Mouse (Mus musculus) limb, embryonic 12.5 days (tissue): ENCODE measurements around the gene Vps53. TPM values are rescaled to one million over a fixed set of nuclear protein-coding genes. Genes with fewer than 3 reads are reported as not detected.
A peak's percentile ranks its signal among the peaks of the same experiment; 100 is the strongest.
"Not testable (repeated sequence)": the region's sequence is repeated elsewhere in the genome, so short reads cannot be mapped to it uniquely, and the experiment has no call there.

Experiments
- ATAC-seq: fragments of 200-750 bp; cut with Nextera tagmentation; 2 replicates; pipeline ENCODE4 v1.8.0; 2017; ENCODE audit warnings: low read depth, moderate TSS enrichment; ENCODE audit not compliant: insufficient number of reproducible peaks, insufficient read depth, low FRiP score, low TSS enrichment
- H3K27ac ChIP-seq: fragments of 300-500 bp; sonication (generic); 2 replicates; pipeline ENCODE4 v1.5.1; 2016; ENCODE audit warnings: mild to moderate bottlenecking, moderate library complexity
- H3K27me3 ChIP-seq: fragments of 300-500 bp; sonication (generic); 2 replicates; pipeline ENCODE4 v1.6.1; 2016; ENCODE audit warnings: mild to moderate bottlenecking, moderate library complexity
- H3K36me3 ChIP-seq: fragments of 300-500 bp; sonication (generic); 2 replicates; pipeline ENCODE4 v1.6.1; 2016; ENCODE audit warnings: mild to moderate bottlenecking, moderate library complexity
- H3K4me1 ChIP-seq: fragments of 300-500 bp; sonication (generic); replicated peaks from 2 replicates; pipeline ENCODE4 v1.6.1; 2016
- H3K4me2 ChIP-seq: fragments of 300-500 bp; sonication (generic); 2 replicates; pipeline ENCODE4 v1.6.1; 2016; ENCODE audit warnings: mild to moderate bottlenecking, moderate library complexity
- H3K4me3 ChIP-seq: fragments of 300-500 bp; sonication (generic); replicated peaks from 2 replicates; pipeline ENCODE4 v1.5.1; 2016; ENCODE audit warnings: mild to moderate bottlenecking
- H3K9ac ChIP-seq: fragments of 300-500 bp; sonication (generic); replicated peaks from 2 replicates; pipeline ENCODE4 v1.6.1; 2016; ENCODE audit warnings: mild to moderate bottlenecking, moderate library complexity
- H3K9me3 ChIP-seq: fragments of 300-500 bp; sonication (generic); 2 replicates; pipeline ENCODE4 v1.6.1; 2016; ENCODE audit warnings: mild to moderate bottlenecking, moderate library complexity
- WGBS: fragments of 180-500 bp; shearing (Covaris S2); methylation state at CpG from one replicate; pipeline ENCODE4 v1.1.7; 2016; 5-methylcytosine and 5-hydroxymethylcytosine counted together
- polyA plus RNA-seq: library from polyadenylated mRNA; unstranded; fragments of >200 nt; fragmentation: Nextera tagmentation; extraction: Ambion mirVana; gene quantifications from 2 replicates; pipeline ENCODE4 v1.2.1, GENCODE M21; 2016

Gene Vps53
- polyA plus RNA-seq, 1 experiment from 2014 or later = 39.1 TPM

GRCm38 (mm10) chr11:76009101-76009500, 170.3 kb downstream of the Vps53 start:
- Histone ChIP-seq H3K4me2 (no peak overlapping the region), H3K27ac (no peak overlapping the region), H3K36me3 (no peaks in the 10 kb centered on the region), H3K27me3 (no peaks in the 10 kb centered on the region), H3K4me1 (no peaks in the 10 kb centered on the region), H3K9me3 (no peaks in the 10 kb centered on the region), H3K9ac (no peak overlapping the region), H3K4me3 (no peak overlapping the region)
- 85% methylated on average over 6 of the region's 6 CpGs for WGBS
- ATAC-seq = no peak

- Histone ChIP-seq H3K4me1 (no peaks in the 10 kb centered on the region), H3K9ac (no peak overlapping the region), H3K4me2 (no peak overlapping the region), H3K36me3 (no peaks in the 10 kb centered on the region), H3K27me3 (no peaks in the 10 kb centered on the region), H3K4me3 (no peak overlapping the region), H3K27ac (no peak overlapping the region), H3K9me3 (no peaks in the 10 kb centered on the region)
- no peak for ATAC-seq
- WGBS = 74% methylated on average over 2 of the region's 2 CpGs
These were observed 171.3 kb downstream of the Vps53 start for GRCm38 (mm10) chr11:76008162-76008561.

- not testable (repeated sequence) for H3K4me2 ChIP-seq, H3K4me1 ChIP-seq, H3K9ac ChIP-seq, ATAC-seq, H3K27ac ChIP-seq, H3K4me3 ChIP-seq, H3K9me3 ChIP-seq, H3K36me3 ChIP-seq
- WGBS = 87% methylated on average over 7 of the region's 7 CpGs
- peaks cover 19% of the 10 kb centered on the region for H3K27me3 ChIP-seq
These were observed 175.2 kb downstream of the Vps53 start for GRCm38 (mm10) chr11:76004276-76004675.

GRCm38 (mm10) chr11:76001237-76001878, 178.1 kb downstream of the Vps53 start:
- 60% methylated on average over 3 of the region's 3 CpGs for WGBS
- H3K27ac ChIP-seq = no peak overlapping the region
- H3K4me2 ChIP-seq = no peak overlapping the region
- peaks cover 24% of the 10 kb centered on the region for H3K27me3 ChIP-seq
- H3K4me3 ChIP-seq = no peak overlapping the region
- no peaks in the 10 kb centered on the region for H3K9me3 ChIP-seq
- ATAC-seq = no peak
- H3K36me3 ChIP-seq = no peaks in the 10 kb centered on the region
- no peak overlapping the region for H3K9ac ChIP-seq
- H3K4me1 ChIP-seq = peaks cover 3% of the 10 kb centered on the region; the same call in 1 of the 2 replicates

- H3K4me3 ChIP-seq = no peak overlapping the region
- H3K4me1 ChIP-seq = peaks cover 3% of the 10 kb centered on the region; the same call in 1 of the 2 replicates
- no peak overlapping the region for H3K4me2 ChIP-seq
- no peak overlapping the region for H3K9ac ChIP-seq
- WGBS = 86% methylated on average over 5 of the region's 5 CpGs
- ATAC-seq = no peak
- H3K9me3 ChIP-seq = no peaks in the 10 kb centered on the region
- no peak overlapping the region for H3K27ac ChIP-seq
- H3K27me3 ChIP-seq = peaks cover 24% of the 10 kb centered on the region
- no peaks in the 10 kb centered on the region for H3K36me3 ChIP-seq
These were observed 178.7 kb downstream of the Vps53 start for GRCm38 (mm10) chr11:76000701-76001100.

- 12% methylated on average over 36 of the region's 36 CpGs for WGBS
- H3K27me3 ChIP-seq = peaks cover 24% of the 10 kb centered on the region
- H3K9me3 ChIP-seq = no peaks in the 10 kb centered on the region
- peak within 1 kb of the TSS; percentile 56 for H3K9ac ChIP-seq
- no peak within 1 kb of the TSS for H3K27ac ChIP-seq
- no peak for ATAC-seq
- H3K36me3 ChIP-seq = no peaks in the 10 kb centered on the region
- peak within 1 kb of the TSS; percentile 87 for H3K4me2 ChIP-seq
- peaks cover 3% of the 10 kb centered on the region; the same call in 1 of the 2 replicates for H3K4me1 ChIP-seq
- H3K4me3 ChIP-seq = peak within 1 kb of the TSS; percentile 54
These were observed 179.8 kb downstream of the Vps53 start, which contains the start of gene 1700016K19Rik for GRCm38 (mm10) chr11:75999440-76000155. 1700016K19Rik (plus strand) TSS chr11:75999912.

Other genes starting within 250 kb of the Vps53 start
- gene Rph3al, start 241.2 kb downstream of the Vps53 start, polyA plus RNA-seq = 2.3 and 3.0 TPM in 2 replicates
- gene 1700016K19Rik, start 179.7 kb downstream of the Vps53 start, polyA plus RNA-seq = 0.23 and 0.70 TPM in 2 replicates
- gene Rflnb, start 151.9 kb downstream of the Vps53 start, polyA plus RNA-seq = 50.9 and 54.0 TPM in 2 replicates
- gene Fam57a, start within 50 bp of the Vps53 start, polyA plus RNA-seq = 24.2 and 26.6 TPM in 2 replicates
- gene Dbil5, start 38.0 kb upstream of the Vps53 start, polyA plus RNA-seq = 0.95 and 1.0 TPM in 2 replicates
- 33.0 and 34.5 TPM in 2 replicates for gene Gemin4, start 38.0 kb upstream of the Vps53 start, polyA plus RNA-seq
- gene Mrm3, start 64.1 kb upstream of the Vps53 start, polyA plus RNA-seq = 23.0 and 23.9 TPM in 2 replicates
- gene Glod4, start 64.1 kb upstream of the Vps53 start, polyA plus RNA-seq = 125 and 136 TPM in 2 replicates
- 61.2 and 67.7 TPM in 2 replicates for gene Nxn, start 219.5 kb upstream of the Vps53 start, polyA plus RNA-seq
- 127 and 149 TPM in 2 replicates for gene Timm22, start 227.3 kb upstream of the Vps53 start, polyA plus RNA-seq